23 mouse cellular contexts compared by ENCODE assay signal in the genomic region with DNA sequence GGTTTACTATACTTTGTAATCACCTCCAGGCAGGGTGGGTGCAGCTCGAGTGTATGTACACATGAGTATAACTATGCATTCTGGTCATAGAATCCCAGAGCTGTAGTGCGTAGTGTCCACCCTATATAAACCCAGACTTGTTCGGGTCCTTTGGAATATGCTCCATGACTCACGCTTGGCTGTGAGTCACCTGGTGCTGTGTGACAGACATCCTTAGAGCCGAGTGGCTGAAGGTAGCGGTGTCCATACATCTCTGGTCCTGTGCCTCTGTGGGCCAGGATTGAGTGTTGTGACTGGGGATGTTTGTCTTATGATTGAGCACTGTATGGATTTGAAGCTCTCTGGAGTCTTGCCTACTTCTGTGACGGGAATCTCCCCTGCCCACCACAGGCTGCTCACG. TPM values are rescaled to one million over a fixed set of nuclear protein-coding genes. Genes with fewer than 3 reads are reported as not detected.
A peak's percentile ranks its signal among the peaks of the same experiment; 100 is the strongest.
DNase-seq lines count a peak whose midpoint lies in the region; ATAC-seq and TF ChIP-seq lines count a peak whose summit lies in the region.
"Had no signal": no experiment of that assay in that cellular context is flagged by ENCODE, and none has a peak within 500 bp of the region (broad histone marks: within the 10 kb centered on the region; RNA-seq: fewer than 3 reads in every experiment).

No protein-coding gene starts in this region.

- peak overlapping the region; percentile 39 for H3K9ac ChIP-seq in liver, embryonic 14.5 days (replicated peaks)
- H3K9ac ChIP-seq: forebrain, embryonic 13.5 days; kidney, embryonic 15.5 days; limb, embryonic 12.5 days; midbrain, embryonic 13.5 days had no signal

- TF ChIP-seq EP300 in liver, embryonic 14.5 days (IDR thresholded peaks at IDR 0.05; ENCODE audit: low read depth) = no peak

- TF ChIP-seq CTCF in liver, embryonic 14.5 days (IDR thresholded peaks at IDR 0.05; ENCODE audit: low read depth) = no peak

- peaks cover 94% of the 10 kb centered on the region for H3K36me3 ChIP-seq in megakaryocyte, embryonic 14.5 days (replicated peaks; ENCODE audit: low read length)
- H3K36me3 ChIP-seq in liver, embryonic 14.5 days (replicated peaks; ENCODE audit: control insufficient read depth, insufficient read depth, low read depth) = peaks cover 79% of the 10 kb centered on the region

- peak overlapping the region; percentile 66 for H3K4me3 ChIP-seq in megakaryocyte, embryonic 14.5 days (replicated peaks)
- H3K4me3 ChIP-seq in liver, embryonic 14.5 days (ENCODE audit: insufficient read depth in 1 of 2, low read depth in 2 of 2, low read length in 2 of 2) = peak overlapping the region in 1 of 2 experiments; percentile 20; a peak in 1 of 4 replicates
- H3K4me3 ChIP-seq: forebrain, embryonic 13.5 days; heart, adult 2 months; kidney, embryonic 15.5 days; limb, embryonic 12.5 days; midbrain, embryonic 13.5 days had no signal

- peak overlapping the region; percentile 58 for H3K27ac ChIP-seq in liver, embryonic 14.5 days
- H3K27ac ChIP-seq: forebrain, embryonic 13.5 days; heart, adult 2 months; kidney, embryonic 15.5 days; limb, embryonic 12.5 days; midbrain, embryonic 13.5 days had no signal

- ATAC-seq in frontal cortex, adult (ENCODE audit: low TSS enrichment) = peak; percentile 35; the same call in 1 of the 2 replicates
- ATAC-seq in megakaryocyte, adult 5-6 weeks (ENCODE audit: poor library complexity, severe bottlenecking) = no peak
- ATAC-seq in liver, embryonic 14.5 days (ENCODE audit: insufficient read depth) = peak; percentile 17; the same call in 1 of the 2 replicates
- no peak for ATAC-seq in inflammation-experienced regulatory T-cells, adult 6 months
- ATAC-seq: forebrain, embryonic 13.5 days; midbrain, embryonic 13.5 days had no signal

- WGBS in liver, embryonic 14.5 days (ENCODE audit: insufficient replicate concordance) = 54% methylated on average over 8 of the region's 8 CpGs

- no peak for DNase-seq in frontal cortex, postnatal 25 days (ENCODE audit: low spot score in 2 of 2)
- DNase-seq in liver, embryonic 14.5 days (ENCODE audit: low read depth in 3 of 3, low spot score in 3 of 3) = no peak
- DNase-seq in cerebellum, postnatal 36 days = no peak
- DNase-seq: adrenal gland, postnatal 10 days; cerebellum, adult 9-11 months; heart, adult 2 months; heart, postnatal 36 days; lung, postnatal 10 days; right cerebral cortex, postnatal 14 days; thymus, adult 18-20 months had no signal

- H3K27me3 ChIP-seq in megakaryocyte, embryonic 14.5 days (replicated peaks) = no peaks in the 10 kb centered on the region
- no peaks in the 10 kb centered on the region for H3K27me3 ChIP-seq in liver, embryonic 14.5 days (ENCODE audit: control insufficient read depth, insufficient read depth, low read length)
- H3K27me3 ChIP-seq: forebrain, embryonic 13.5 days; kidney, embryonic 15.5 days; limb, embryonic 12.5 days; midbrain, embryonic 13.5 days had no signal

- peak overlapping the region; percentile 50 for H3K4me2 ChIP-seq in liver, embryonic 14.5 days (ENCODE audit: low read depth)
- H3K4me2 ChIP-seq: forebrain, embryonic 13.5 days; kidney, embryonic 15.5 days; limb, embryonic 12.5 days; midbrain, embryonic 13.5 days had no signal

- H3K4me1 ChIP-seq in megakaryocyte, embryonic 14.5 days = peaks cover 98% of the 10 kb centered on the region
- H3K4me1 ChIP-seq in liver, embryonic 14.5 days (replicated peaks; ENCODE audit: control insufficient read depth in 2 of 2, insufficient read depth in 2 of 2, low read length in 1 of 2) = peaks cover 22 to 46% of the 10 kb centered on the region in 2 experiments
- H3K4me1 ChIP-seq: forebrain, embryonic 13.5 days; kidney, embryonic 15.5 days; midbrain, embryonic 13.5 days had no signal

- H3K9me3 ChIP-seq in megakaryocyte, embryonic 14.5 days = 0 out of 2 replicates have a peak, but pooled peaks cover 3% of the 10 kb centered on the region
- no peaks in the 10 kb centered on the region for H3K9me3 ChIP-seq in liver, embryonic 14.5 days (ENCODE audit: control insufficient read depth, low read length)
- H3K9me3 ChIP-seq: forebrain, embryonic 13.5 days; G1E; kidney, embryonic 15.5 days; limb, embryonic 12.5 days; midbrain, embryonic 13.5 days had no signal

RNA-seq across cellular contexts. Expression of gene Tfdp1, which starts 14.1 kb away (rescaled TPM):
- 2.3 and 11.5 TPM in 2 replicates for polyA plus RNA-seq in megakaryocyte, embryonic 14.5 days (2012; ENCODE audit: insufficient read depth, low replicate concordance)
- 136 and 146 TPM in 2 replicates for total RNA-seq in megakaryocyte, adult 5-6 weeks (2015)
- 103 and 105 TPM in 2 replicates for total RNA-seq in megakaryocyte, adult 5-6 weeks (2017)
- 86.2 and 108 TPM in 2 replicates for polyA plus RNA-seq in liver, embryonic 14.5 days (2012; rRNA removed)
- 90.1 and 107 TPM in 2 replicates for polyA plus RNA-seq in liver, embryonic 14.5 days (2014; fragmentation: Nextera tagmentation; extraction: Ambion mirVana)
- 10 to 100 TPM; 33.2 to 64.7 (median 37.8) TPM for polyA plus RNA-seq in inflammation-experienced regulatory T-cells, adult 6 months (2017; shearing (Covaris generic))

RNA-seq across cellular contexts. Expression of gene Atp4b, which starts 44.0 kb away (rescaled TPM):
- polyA plus RNA-seq in megakaryocyte, embryonic 14.5 days (2012; ENCODE audit: insufficient read depth, low replicate concordance) = not detected in 2 replicates
- not detected in 2 replicates for total RNA-seq in megakaryocyte, adult 5-6 weeks (2015)
- not detected in 2 replicates for total RNA-seq in megakaryocyte, adult 5-6 weeks (2017)
- polyA plus RNA-seq in liver, embryonic 14.5 days (2012; rRNA removed) = not detected in 2 replicates
- not detected in 2 replicates for polyA plus RNA-seq in liver, embryonic 14.5 days (2014; fragmentation: Nextera tagmentation; extraction: Ambion mirVana)
- not detected for polyA plus RNA-seq in inflammation-experienced regulatory T-cells, adult 6 months (2017; shearing (Covaris generic))
- total RNA-seq: adrenal gland, postnatal 10 days; gastrocnemius, adult 18-20 months; heart, adult 2 months; heart, postnatal 36 days; left cerebral cortex, adult 8-10 months had no signal
- polyA plus RNA-seq: embryonic facial prominence, embryonic 11.5 days; forebrain, embryonic 13.5 days; G1E; kidney, embryonic 15.5 days; limb, embryonic 12.5 days; midbrain, embryonic 13.5 days; urinary bladder, adult 2 months had no signal

RNA-seq across cellular contexts. Expression of gene Grk1, which starts 52.3 kb away (rescaled TPM):
- polyA plus RNA-seq in megakaryocyte, embryonic 14.5 days (2012; ENCODE audit: insufficient read depth, low replicate concordance) = 0.11 TPM in 1 of 2 replicates, not detected in the other
- total RNA-seq in megakaryocyte, adult 5-6 weeks (2015) = 0.04 TPM in 1 of 2 replicates, not detected in the other
- not detected in 2 replicates for total RNA-seq in megakaryocyte, adult 5-6 weeks (2017)
- polyA plus RNA-seq in liver, embryonic 14.5 days (2012; rRNA removed) = 0.01 and 0.02 TPM in 2 replicates
- polyA plus RNA-seq in liver, embryonic 14.5 days (2014; fragmentation: Nextera tagmentation; extraction: Ambion mirVana) = 0.04 TPM in 1 of 2 replicates, not detected in the other
- not detected for polyA plus RNA-seq in inflammation-experienced regulatory T-cells, adult 6 months (2017; shearing (Covaris generic))
- total RNA-seq: gastrocnemius, adult 18-20 months; heart, postnatal 36 days had no signal
- polyA plus RNA-seq: forebrain, embryonic 13.5 days; heart, adult 2 months; kidney, embryonic 15.5 days had no signal

Comparison
In these comparisons a context has a peak if more than half of its experiments do, and no peak if none do; other contexts are left out.
1. ATAC-seq: peak in frontal cortex, adult (single experiment) and liver, embryonic 14.5 days (single experiment); none in megakaryocyte, adult 5-6 weeks (single experiment) and inflammation-experienced regulatory T-cells, adult 6 months (single experiment).